Mouse (Mus musculus) monocyte, adult 2 months (primary cell): ENCODE measurements around the gene Allc.

ENCODE experiments used
- DNase-seq, 2 experiments: peaks; one replicate each; pipeline ENCODE4 v3.0.0; 2022; ENCODE audit warnings: low spot score in 2 of 2, low read depth in 1 of 2

Allc gene

GRCm38 (mm10) chr12:28582423-28582822 is at the start of gene Allc:
Gene Allc, minus strand, starts transcription at chr12:28582523.
- no peak for DNase-seq

DNA sequence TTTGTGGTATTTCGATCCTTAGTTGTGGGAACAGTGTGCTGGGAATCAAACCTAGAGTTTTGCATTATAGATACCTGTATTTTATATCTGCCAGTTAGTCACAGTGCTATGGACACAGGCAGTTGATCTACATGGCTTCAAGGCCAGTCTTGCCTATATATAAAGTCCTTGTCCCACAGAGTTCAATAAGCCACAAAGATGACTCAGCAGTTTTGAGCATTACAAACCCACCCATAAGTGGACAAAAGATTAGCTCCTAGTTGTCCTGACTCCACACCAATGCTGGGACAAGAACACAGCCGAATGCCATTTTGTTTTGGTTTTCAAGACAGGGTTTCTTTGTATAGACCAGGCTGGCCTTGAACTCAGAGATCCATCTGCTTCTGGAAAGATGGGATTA is 46.1 kb upstream of the Allc start:
- DNase-seq, result no peak

GRCm38 (mm10) chr12:28627092-28627491 is 44.8 kb upstream of the Allc start:
- DNase-seq, result no peak

GRCm38 (mm10) chr12:28625407-28625806 is 43.1 kb upstream of the Allc start:
- DNase-seq, result no peak

DNA sequence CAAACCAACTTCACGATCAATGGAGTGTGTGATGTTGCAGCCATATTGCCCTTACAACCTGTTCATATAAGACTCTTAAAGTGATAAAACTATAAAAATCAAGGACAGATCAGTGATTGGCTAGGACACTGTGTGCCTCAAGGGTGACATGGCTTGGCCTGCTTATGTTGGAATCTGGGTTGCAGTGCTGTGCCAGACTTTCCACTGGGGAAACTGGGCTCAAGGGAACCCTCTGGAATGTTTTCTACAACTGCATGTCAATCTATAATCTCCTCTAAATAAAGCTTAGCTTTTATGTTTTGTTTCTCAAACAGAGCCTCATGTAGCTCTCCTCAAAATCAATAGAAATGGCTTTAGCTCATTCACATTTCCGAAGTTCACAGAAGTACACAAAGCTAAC is 41.9 kb upstream of the Allc start:
- no peak for DNase-seq

GRCm38 (mm10) chr12:28623195-28623594 is 40.9 kb upstream of the Allc start, which contains the start of gene Colec11:
Gene Colec11, minus strand, starts transcription at chr12:28623377.
- no peak for DNase-seq

GRCm38 (mm10) chr12:28622641-28623040 is 40.3 kb upstream of the Allc start:
- no peak for DNase-seq

GRCm38 (mm10) chr12:28622167-28622532 is 39.8 kb upstream of the Allc start:
- DNase-seq, result no peak

GRCm38 (mm10) chr12:28621451-28622166 is 39.3 kb upstream of the Allc start:
- DNase-seq, result no peak

DNA sequence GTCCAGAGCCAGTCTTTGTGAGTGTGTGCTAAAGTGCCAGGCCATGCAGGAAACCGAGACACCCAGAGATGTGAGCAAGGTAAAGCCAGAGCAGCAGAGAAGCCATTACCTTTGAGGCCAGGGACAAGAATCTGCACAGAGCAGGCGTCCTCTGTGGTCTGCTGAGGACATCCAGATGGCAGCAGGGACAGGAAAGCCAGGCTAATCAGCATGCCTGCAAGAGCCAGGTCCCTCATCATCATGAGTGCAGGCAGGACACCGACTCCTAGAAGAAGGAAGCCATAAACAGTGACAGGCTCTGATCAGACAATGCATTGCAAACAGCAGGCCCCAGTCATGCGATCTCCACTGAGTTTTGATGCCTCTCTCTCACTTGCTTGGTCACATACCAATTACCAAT is 35.0 kb upstream of the Allc start:
- no peak for DNase-seq

DNA sequence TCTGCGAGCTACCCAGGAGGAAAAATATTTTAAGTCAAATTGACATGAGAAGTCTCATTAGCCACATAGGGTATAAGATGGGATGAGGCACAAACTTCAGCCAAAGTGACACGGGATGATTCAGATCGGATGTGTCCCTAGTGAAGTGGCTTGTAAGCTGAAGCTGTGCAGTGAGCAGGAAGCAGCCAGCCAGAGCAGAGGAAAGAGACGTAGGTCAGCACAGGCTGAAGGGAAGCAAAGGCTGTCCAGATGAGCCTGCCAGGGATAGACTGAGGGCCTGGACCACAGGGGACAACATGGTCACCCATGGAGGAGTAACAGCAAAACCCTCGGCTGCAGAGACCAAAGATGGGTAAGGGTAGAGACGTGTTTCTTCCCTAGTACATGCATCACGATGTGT is 32.1 kb upstream of the Allc start:
- DNase-seq, result no peak

DNA sequence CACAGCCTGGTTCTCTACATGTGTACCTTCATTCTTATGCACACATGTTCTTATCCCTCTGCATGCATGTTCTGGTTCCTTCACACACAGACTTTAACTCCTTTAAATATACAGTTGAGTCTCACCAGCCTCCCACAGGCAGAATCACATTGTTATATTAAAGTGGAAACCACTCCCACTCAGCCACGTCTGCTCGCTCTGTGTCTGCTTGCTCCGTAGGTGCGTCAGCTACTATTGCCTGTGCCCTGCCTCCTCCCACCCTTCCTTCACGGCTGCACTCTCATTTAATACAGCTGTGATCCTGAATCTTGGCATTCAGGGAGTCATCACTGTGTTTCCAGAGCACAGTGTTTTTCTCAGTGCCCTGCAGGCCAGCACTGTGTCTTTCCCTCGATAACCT is 30.1 kb upstream of the Allc start:
- DNase-seq, result no peak

GRCm38 (mm10) chr12:28607546-28608305 is 25.4 kb upstream of the Allc start:
- no peak for DNase-seq

DNA sequence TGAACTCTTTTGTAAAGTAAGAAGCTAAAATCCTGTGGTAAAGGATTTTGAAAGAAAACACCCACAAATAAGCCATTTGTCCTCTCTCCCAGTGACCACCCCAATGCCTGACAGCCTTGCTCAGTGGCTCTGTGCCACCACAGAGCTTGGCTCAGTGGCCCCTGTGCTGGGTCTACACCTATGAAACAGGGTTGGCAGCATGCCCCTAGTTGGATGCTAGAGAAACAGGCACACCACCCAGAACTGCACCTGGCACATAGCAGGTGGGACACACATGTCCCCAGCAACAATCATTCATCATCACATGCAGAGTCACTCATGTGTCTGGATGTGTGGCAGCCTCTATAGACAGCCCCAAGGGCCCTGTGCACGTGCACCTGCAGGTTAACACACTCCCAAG is 21.2 kb upstream of the Allc start:
- no peak for DNase-seq

DNA sequence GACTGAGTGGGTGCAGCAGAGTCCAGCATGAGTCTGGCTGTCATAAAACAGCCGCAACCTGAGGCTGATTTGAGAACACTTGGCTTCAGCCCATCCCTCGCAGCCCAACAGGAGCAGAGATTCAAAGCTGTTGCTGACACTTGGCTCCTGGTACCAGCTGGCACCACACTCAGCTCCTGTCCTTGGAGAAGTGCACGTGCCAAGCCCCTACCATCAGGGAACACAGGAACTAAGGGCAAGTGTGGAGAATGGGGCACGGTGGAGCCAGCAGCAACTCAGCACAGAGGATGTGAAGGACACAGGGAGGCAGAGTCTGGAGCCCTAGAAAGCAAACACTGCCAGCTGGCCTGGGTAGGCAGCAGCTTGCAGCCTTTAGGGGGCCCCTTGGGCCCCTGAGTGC is 19.9 kb upstream of the Allc start:
- DNase-seq, result no peak

- DNase-seq, result no peak
These were observed 16.2 kb upstream of the Allc start for GRCm38 (mm10) chr12:28598526-28598991.

DNA sequence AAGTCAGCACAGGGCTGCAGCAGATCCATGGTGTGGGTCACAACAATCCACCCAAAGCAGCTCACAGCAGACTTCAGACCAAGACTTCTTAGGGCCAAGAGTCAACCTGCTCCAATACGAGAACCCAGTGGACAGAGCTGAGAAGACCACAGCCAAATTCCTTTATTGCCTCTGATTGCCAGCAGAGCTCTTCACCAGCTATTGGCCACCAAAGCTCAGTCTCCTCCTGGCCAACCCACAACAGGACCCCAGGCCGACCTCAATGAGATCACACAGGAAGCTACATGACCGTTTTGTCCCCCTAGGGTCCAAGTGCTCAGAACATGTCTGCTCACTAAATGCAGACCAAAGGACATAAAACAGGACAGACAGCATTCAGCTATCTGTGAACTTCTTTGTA is 15.8 kb upstream of the Allc start:
- no peak for DNase-seq

DNA sequence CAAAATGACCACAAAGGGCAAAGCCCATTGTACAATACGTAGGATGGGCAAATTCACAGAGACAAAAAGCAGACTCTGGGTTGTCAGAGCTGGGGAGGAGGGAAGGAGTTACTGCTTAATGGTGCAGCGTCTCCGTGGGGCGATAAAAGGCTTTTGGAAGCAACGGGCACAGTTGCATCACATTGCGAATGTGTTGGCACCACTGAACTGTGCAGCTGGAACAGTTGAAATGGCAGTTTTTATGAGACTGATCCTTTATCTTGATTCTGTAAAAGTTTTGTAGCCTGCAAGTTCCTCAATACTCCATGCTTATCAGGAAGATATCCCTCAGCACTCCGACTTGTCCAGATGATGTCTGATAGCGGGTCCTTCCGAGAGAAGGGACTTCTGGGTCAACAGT is 15.4 kb upstream of the Allc start:
- no peak for DNase-seq

DNA sequence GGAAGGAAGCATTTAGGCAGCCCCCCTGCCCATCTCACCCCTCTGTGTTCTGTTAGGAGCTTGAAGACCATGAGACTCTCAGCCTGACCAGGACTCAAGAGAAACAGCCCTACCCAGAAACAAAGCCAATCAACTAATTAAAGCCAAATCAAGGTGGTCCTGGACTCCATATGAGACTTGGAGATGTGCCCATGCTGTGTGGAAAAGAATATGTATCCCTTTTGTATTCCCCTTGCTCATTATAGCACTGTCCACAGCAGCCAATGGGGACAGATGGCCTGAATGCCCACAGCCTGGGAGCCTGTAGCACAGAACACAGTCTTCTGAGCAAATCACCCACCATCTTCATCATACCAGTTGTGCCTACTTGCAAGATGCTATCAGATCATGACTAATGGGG is 14.5 kb upstream of the Allc start:
- no peak for DNase-seq

- DNase-seq, result no peak
These were observed 8.1 kb upstream of the Allc start for GRCm38 (mm10) chr12:28590428-28590827.

DNA sequence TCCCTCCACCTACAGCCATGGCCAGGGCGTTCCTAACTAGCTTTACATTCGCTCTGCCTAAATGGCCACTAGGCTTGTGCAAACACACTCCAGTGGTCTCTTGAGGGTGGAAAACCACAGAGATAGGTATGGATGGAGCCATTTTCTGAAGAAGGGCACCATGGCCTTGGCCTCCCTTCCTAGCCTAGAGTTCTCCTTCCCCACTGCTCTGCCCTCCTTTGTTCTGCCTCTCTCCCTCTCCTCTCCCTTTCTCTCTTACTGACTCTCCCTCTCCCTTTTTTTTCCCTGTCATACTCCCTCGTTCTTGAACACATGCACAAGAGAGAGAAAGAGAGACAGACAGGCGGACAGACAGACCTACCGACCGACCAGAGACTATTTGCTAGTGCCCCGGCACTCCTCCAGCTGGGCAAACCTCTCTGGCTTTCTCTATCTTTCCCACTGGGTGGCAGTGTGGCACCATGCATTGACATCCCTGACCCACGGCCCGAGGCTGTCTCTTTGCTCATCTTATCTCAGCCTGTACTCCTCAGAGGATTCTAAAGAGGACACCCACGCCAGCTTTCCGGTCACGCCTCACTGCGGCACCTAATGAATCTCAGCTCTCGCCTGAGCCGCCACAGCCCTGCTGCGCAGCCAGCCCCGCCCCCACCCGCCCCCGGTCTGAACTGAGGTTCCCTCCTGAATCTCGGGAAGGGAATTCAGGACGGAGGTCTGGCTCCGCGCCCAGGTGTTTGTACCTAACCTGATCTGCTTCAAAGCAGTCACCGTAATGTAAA is 7.0 kb upstream of the Allc start:
- DNase-seq, result peak; percentile 4 to 8

- no peak for DNase-seq
These were observed 5.6 kb upstream of the Allc start for GRCm38 (mm10) chr12:28587949-28588348.
